Mouse (Mus musculus): ENCODE measurements at regions not wholly inside any gene's neighbourhood (a gene's known extent, or its start where the extent isn't known, plus 50 kb on each side); places are given as distances from the start of the nearest gene placed in this dataset.
A peak's percentile ranks its signal among the peaks of the same experiment; 100 is the strongest.

DNA sequence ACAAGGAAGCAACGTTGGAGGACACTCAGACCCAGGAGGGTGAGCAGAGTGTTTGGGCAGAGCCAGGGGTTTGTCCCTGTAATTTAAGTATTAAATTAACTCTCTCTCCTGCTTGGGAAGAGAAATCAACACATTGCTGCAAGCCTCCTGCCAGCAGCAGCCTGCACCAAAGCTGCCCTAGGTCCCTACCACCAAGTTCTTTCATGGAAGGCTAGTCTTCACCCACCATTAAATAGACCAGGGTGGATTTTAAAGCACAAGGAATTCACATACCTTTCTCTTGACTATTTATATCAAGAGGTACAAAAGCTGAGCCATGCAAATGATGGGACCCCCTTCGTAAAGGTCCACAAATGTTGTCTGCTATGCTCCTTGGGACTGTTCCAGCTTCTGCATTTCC lies 165.9 kb downstream of the Sptssa start:
- Histone ChIP-seq H3K27ac (ENCODE audit: insufficient read depth, low read depth, low read length, poor library complexity, severe bottlenecking) (no peak overlapping the region), H3K36me3 (ENCODE audit: control insufficient read depth, insufficient read depth, low read length, poor library complexity, severe bottlenecking) (no peaks in the 10 kb centered on the region), H3K9me3 (ENCODE audit: control insufficient read depth, insufficient read depth, low read depth, low read length) (no peaks in the 10 kb centered on the region), H3K4me1 (ENCODE audit: control insufficient read depth in 2 of 2, insufficient read depth in 2 of 2, low read length in 2 of 2, poor library complexity in 1 of 2) (0 out of 4 replicates have a peak, but pooled peaks cover 0 to 2% of the 10 kb centered on the region in 2 experiments), H3K9ac (ENCODE audit: insufficient read depth, low read depth, low read length, poor library complexity, severe bottlenecking) (no peak overlapping the region), H3K4me3 (ENCODE audit: insufficient read depth in 1 of 2, low read depth in 1 of 2, low read length in 2 of 2, poor library complexity in 1 of 2, severe bottlenecking in 1 of 2) (no peak overlapping the region)
- no peak for DNase-seq (ENCODE audit: low read depth, low spot score)
- TF ChIP-seq ZNF384 (IDR thresholded peaks at IDR 0.05; ENCODE audit: low read depth, low read length) (no peak), CHD2 (IDR thresholded peaks at IDR 0.05; ENCODE audit: low read depth, low read length) (no peak), MAFK (IDR thresholded peaks at IDR 0.05; ENCODE audit: insufficient read depth, low read depth, low read length) (no peak), ZC3H11A (IDR thresholded peaks at IDR 0.05; ENCODE audit: borderline replicate concordance, low read depth, low read length) (no peak), HCFC1 (IDR thresholded peaks at IDR 0.05; ENCODE audit: borderline replicate concordance, insufficient read depth, low read length) (no peak)
- in situ Hi-C loops (cut with MboI; ENCODE audit: low sequenced_read_pairs in 2 of 2, unreplicated experiment in 2 of 2): no loop called here

DNA sequence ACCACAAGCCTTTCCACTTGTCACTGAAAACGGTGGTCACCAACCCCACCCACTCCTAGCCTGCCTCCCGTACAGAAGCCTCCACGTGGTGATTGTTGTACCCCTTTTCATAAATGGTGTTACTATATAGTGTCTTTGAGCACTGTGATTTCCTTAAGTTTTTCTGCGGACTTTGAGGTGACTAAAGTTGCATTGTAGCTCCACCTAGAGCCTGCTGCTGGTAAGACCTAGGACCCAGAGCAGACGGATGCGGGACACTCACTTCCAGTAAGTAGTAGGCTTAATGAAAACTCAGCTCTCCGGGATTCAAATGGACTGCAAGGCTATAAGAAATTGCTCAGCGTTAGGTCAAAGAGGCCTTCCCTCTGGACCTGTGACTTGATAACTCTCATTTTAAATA lies 166.7 kb downstream of the Sptssa start:
- Histone ChIP-seq H3K4me1 (ENCODE audit: control insufficient read depth in 2 of 2, insufficient read depth in 2 of 2, low read length in 2 of 2, poor library complexity in 1 of 2) (0 out of 4 replicates have a peak, but pooled peaks cover 0 to 2% of the 10 kb centered on the region in 2 experiments), H3K9me3 (ENCODE audit: control insufficient read depth, insufficient read depth, low read depth, low read length) (no peaks in the 10 kb centered on the region), H3K36me3 (ENCODE audit: control insufficient read depth, insufficient read depth, low read length, poor library complexity, severe bottlenecking) (no peaks in the 10 kb centered on the region), H3K27ac (ENCODE audit: insufficient read depth, low read depth, low read length, poor library complexity, severe bottlenecking) (no peak overlapping the region), H3K9ac (ENCODE audit: insufficient read depth, low read depth, low read length, poor library complexity, severe bottlenecking) (no peak overlapping the region), H3K4me3 (ENCODE audit: insufficient read depth in 1 of 2, low read depth in 1 of 2, low read length in 2 of 2, poor library complexity in 1 of 2, severe bottlenecking in 1 of 2) (no peak overlapping the region; a peak in 1 of 4 replicates)
- peak; percentile 37 for DNase-seq (ENCODE audit: low read depth, low spot score)
- TF ChIP-seq ZC3H11A (IDR thresholded peaks at IDR 0.05; ENCODE audit: borderline replicate concordance, low read depth, low read length): peak; percentile 93
- no peak for TF ChIP-seq HCFC1 (IDR thresholded peaks at IDR 0.05; ENCODE audit: borderline replicate concordance, insufficient read depth, low read length)
- in situ Hi-C loops (cut with MboI; ENCODE audit: low sequenced_read_pairs in 2 of 2, unreplicated experiment in 2 of 2): no loop called here

DNA sequence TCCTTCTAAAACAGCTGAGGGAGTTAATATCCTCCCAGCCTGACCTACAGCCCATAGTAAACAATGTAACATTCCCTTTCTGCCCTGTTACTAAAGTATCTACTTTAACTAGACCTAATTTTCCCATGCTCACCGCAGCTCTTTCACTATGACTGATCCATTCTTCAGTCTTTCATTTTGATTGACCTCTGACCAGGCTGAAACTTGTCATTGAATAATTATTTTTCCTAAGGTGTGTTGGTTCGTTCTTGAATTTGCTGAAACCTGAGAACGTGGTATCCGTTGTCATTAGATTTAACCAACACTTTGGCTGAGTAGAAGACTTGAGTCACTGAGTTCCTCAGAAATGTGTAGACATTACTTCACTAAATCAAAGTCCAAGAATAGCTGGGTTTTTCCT lies 168.7 kb downstream of the Sptssa start:
- no peak overlapping the region for H3K4me3 ChIP-seq (ENCODE audit: insufficient read depth in 1 of 2, low read depth in 1 of 2, low read length in 2 of 2, poor library complexity in 1 of 2, severe bottlenecking in 1 of 2)
- in situ Hi-C loops (cut with MboI; ENCODE audit: low sequenced_read_pairs in 2 of 2, unreplicated experiment in 2 of 2): no loop called here

DNA sequence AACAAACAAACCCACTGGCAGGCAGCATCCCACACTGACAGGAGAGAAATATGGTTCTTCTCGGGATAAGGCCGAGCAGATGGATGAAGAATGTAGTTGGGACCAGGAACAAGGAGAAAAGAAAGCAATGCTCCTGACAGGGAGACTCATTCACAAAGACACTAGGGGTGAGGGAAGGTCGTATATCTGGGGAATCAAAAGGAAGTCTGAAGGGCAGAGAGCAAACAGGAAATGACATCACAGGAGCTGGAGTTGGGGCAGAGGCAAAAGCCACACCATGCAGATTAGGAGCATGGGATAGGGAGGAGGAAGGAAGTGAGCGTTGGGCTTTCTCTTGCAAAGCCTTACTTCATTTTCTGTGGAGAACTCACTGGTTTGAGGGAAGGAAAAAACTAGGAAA lies 174.4 kb downstream of the Sptssa start:
- H3K4me3 ChIP-seq (ENCODE audit: insufficient read depth in 1 of 2, low read depth in 1 of 2, low read length in 2 of 2, poor library complexity in 1 of 2, severe bottlenecking in 1 of 2): no peak overlapping the region
- DNase-seq (ENCODE audit: low read depth, low spot score): no peak
- H3K36me3 ChIP-seq (ENCODE audit: control insufficient read depth, insufficient read depth, low read length, poor library complexity, severe bottlenecking): no peaks in the 10 kb centered on the region
- no peaks in the 10 kb centered on the region for H3K9me3 ChIP-seq (ENCODE audit: control insufficient read depth, insufficient read depth, low read depth, low read length)
- H3K27ac ChIP-seq (ENCODE audit: insufficient read depth, low read depth, low read length, poor library complexity, severe bottlenecking): no peak overlapping the region
- TF ChIP-seq ZC3H11A (IDR thresholded peaks at IDR 0.05; ENCODE audit: borderline replicate concordance, low read depth, low read length): no peak
- H3K9ac ChIP-seq (ENCODE audit: insufficient read depth, low read depth, low read length, poor library complexity, severe bottlenecking): no peak overlapping the region
- H3K4me1 ChIP-seq (ENCODE audit: control insufficient read depth in 2 of 2, insufficient read depth in 2 of 2, low read length in 2 of 2, poor library complexity in 1 of 2): no peaks in the 10 kb centered on the region
- in situ Hi-C loops (cut with MboI; ENCODE audit: low sequenced_read_pairs in 2 of 2, unreplicated experiment in 2 of 2): no loop called here

More for the DNA sequence above, 168.7 kb downstream of the Sptssa start:
- H3K9me3 ChIP-seq (ENCODE audit: control insufficient read depth, insufficient read depth, low read depth, low read length): no peaks in the 10 kb centered on the region
- H3K27ac ChIP-seq (ENCODE audit: insufficient read depth, low read depth, low read length, poor library complexity, severe bottlenecking): no peak overlapping the region
- H3K9ac ChIP-seq (ENCODE audit: insufficient read depth, low read depth, low read length, poor library complexity, severe bottlenecking): no peak overlapping the region
- DNase-seq (ENCODE audit: low read depth, low spot score): no peak
- no peaks in the 10 kb centered on the region for H3K36me3 ChIP-seq (ENCODE audit: control insufficient read depth, insufficient read depth, low read length, poor library complexity, severe bottlenecking)
- TF ChIP-seq ZNF384 (IDR thresholded peaks at IDR 0.05; ENCODE audit: low read depth, low read length): no peak
- TF ChIP-seq HCFC1 (IDR thresholded peaks at IDR 0.05; ENCODE audit: borderline replicate concordance, insufficient read depth, low read length): no peak
- no peak for TF ChIP-seq ZC3H11A (IDR thresholded peaks at IDR 0.05; ENCODE audit: borderline replicate concordance, low read depth, low read length)
- no peak for TF ChIP-seq CHD2 (IDR thresholded peaks at IDR 0.05; ENCODE audit: low read depth, low read length)
- no peak for TF ChIP-seq MAFK (IDR thresholded peaks at IDR 0.05; ENCODE audit: insufficient read depth, low read depth, low read length)
- H3K4me1 ChIP-seq (ENCODE audit: control insufficient read depth in 2 of 2, insufficient read depth in 2 of 2, low read length in 2 of 2, poor library complexity in 1 of 2): 0 out of 4 replicates have a peak, but pooled peaks cover 0 to 1% of the 10 kb centered on the region in 2 experiments

DNA sequence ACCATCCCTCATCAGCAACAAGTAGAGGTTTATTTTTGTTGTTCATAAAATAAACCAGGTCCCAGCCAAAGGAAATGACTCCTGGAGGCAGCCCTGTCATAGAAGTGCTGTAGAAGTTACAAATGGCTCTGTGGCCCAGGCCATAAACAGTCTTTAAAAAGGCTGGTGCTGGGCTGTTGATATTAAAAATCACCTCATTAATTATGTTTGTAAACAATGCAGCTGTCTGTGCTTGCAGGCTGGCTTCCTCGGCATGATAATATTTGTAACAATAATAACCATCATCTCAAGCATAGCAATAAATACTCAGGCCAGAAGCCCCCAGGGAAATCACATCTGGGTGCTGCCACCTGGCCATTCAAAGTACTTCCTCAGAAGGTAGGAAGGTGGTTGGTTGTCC lies 176.5 kb downstream of the Sptssa start:
- H3K36me3 ChIP-seq (ENCODE audit: control insufficient read depth, insufficient read depth, low read length, poor library complexity, severe bottlenecking): no peaks in the 10 kb centered on the region
- no peaks in the 10 kb centered on the region for H3K9me3 ChIP-seq (ENCODE audit: control insufficient read depth, insufficient read depth, low read depth, low read length)
- in situ Hi-C loops (cut with MboI; ENCODE audit: low sequenced_read_pairs in 2 of 2, unreplicated experiment in 2 of 2): no loop called here
- no peak overlapping the region for H3K4me3 ChIP-seq (ENCODE audit: insufficient read depth in 1 of 2, low read depth in 1 of 2, low read length in 2 of 2, poor library complexity in 1 of 2, severe bottlenecking in 1 of 2)
- H3K4me1 ChIP-seq (ENCODE audit: control insufficient read depth in 2 of 2, insufficient read depth in 2 of 2, low read length in 2 of 2, poor library complexity in 1 of 2): no peaks in the 10 kb centered on the region
- DNase-seq (ENCODE audit: low read depth, low spot score): no peak
- no peak overlapping the region for H3K27ac ChIP-seq (ENCODE audit: insufficient read depth, low read depth, low read length, poor library complexity, severe bottlenecking)
- no peak overlapping the region for H3K9ac ChIP-seq (ENCODE audit: insufficient read depth, low read depth, low read length, poor library complexity, severe bottlenecking)
- TF ChIP-seq MAFK (IDR thresholded peaks at IDR 0.05; ENCODE audit: insufficient read depth, low read depth, low read length) (no peak), ZC3H11A (IDR thresholded peaks at IDR 0.05; ENCODE audit: borderline replicate concordance, low read depth, low read length) (no peak), CHD2 (IDR thresholded peaks at IDR 0.05; ENCODE audit: low read depth, low read length) (no peak), HCFC1 (IDR thresholded peaks at IDR 0.05; ENCODE audit: borderline replicate concordance, insufficient read depth, low read length) (no peak), ZNF384 (IDR thresholded peaks at IDR 0.05; ENCODE audit: low read depth, low read length) (no peak)
